Mouse (Mus musculus) neural tube, embryonic 13.5 days (tissue): ENCODE results near the gene Ptpn1. TPM values are rescaled to one million over a fixed set of nuclear protein-coding genes. Genes with fewer than 3 reads are reported as not detected.

Source experiments
- ATAC-seq: fragments of 200-750 bp; cut with Nextera tagmentation; 2 replicates; pipeline ENCODE4 v1.8.0; 2017; ENCODE audit warnings: low read depth, mild to moderate bottlenecking, moderate TSS enrichment, moderate library complexity
- H3K27ac ChIP-seq: fragments of 300-500 bp; sonication (generic); replicated peaks from 2 replicates; pipeline ENCODE4 v1.5.1; 2015; ENCODE audit warnings: moderate library complexity, mild to moderate bottlenecking, inconsistent platforms
- H3K27me3 ChIP-seq: fragments of 300-500 bp; sonication (generic); 2 replicates; pipeline ENCODE4 v1.6.1; 2015; ENCODE audit warnings: mild to moderate bottlenecking, inconsistent platforms
- H3K36me3 ChIP-seq: fragments of 300-500 bp; sonication (generic); 2 replicates; pipeline ENCODE4 v1.6.1; 2015; ENCODE audit warnings: mild to moderate bottlenecking, inconsistent platforms
- H3K4me1 ChIP-seq: fragments of 300-500 bp; sonication (generic); replicated peaks from 2 replicates; pipeline ENCODE4 v1.6.1; 2015; ENCODE audit warnings: inconsistent platforms
- H3K4me2 ChIP-seq: fragments of 300-500 bp; sonication (generic); 2 replicates; pipeline ENCODE4 v1.6.1; 2015; ENCODE audit warnings: inconsistent platforms, mild to moderate bottlenecking, moderate library complexity
- H3K4me3 ChIP-seq: fragments of 300-500 bp; sonication (generic); 2 replicates; pipeline ENCODE4 v1.5.1; 2015; ENCODE audit warnings: mild to moderate bottlenecking, inconsistent platforms
- H3K9ac ChIP-seq: fragments of 300-500 bp; sonication (generic); 2 replicates; pipeline ENCODE4 v1.6.1; 2015; ENCODE audit warnings: moderate library complexity, mild to moderate bottlenecking, inconsistent platforms
- H3K9me3 ChIP-seq: fragments of 300-500 bp; sonication (generic); 2 replicates; pipeline ENCODE4 v1.6.1; 2016; ENCODE audit warnings: inconsistent platforms
- WGBS: fragments of 180-500 bp; shearing (Covaris S2); methylation state at CpG from one replicate; pipeline ENCODE4 v1.1.7; 2015; 5-methylcytosine and 5-hydroxymethylcytosine counted together
- polyA plus RNA-seq: library from polyadenylated mRNA; unstranded; fragments of >200 nt; fragmentation: Nextera tagmentation; extraction: Ambion mirVana; gene quantifications from 2 replicates; pipeline ENCODE4 v1.2.1, GENCODE M21; 2015

Gene Ptpn1
- polyA plus RNA-seq: 110 and 113 TPM in 2 replicates

- under 1% methylated on average over 88 of the region's 99 CpGs for WGBS
- peak within 1 kb of the TSS; percentile 75 for H3K27ac ChIP-seq
- H3K4me2 ChIP-seq: peak within 1 kb of the TSS; percentile 77
- H3K36me3 ChIP-seq: no peaks in the 10 kb centered on the region
- ATAC-seq: peak; percentile 96
- no peaks in the 10 kb centered on the region for H3K9me3 ChIP-seq
- H3K4me1 ChIP-seq: peaks cover 45% of the 10 kb centered on the region
- H3K27me3 ChIP-seq: no peaks in the 10 kb centered on the region
- peak within 1 kb of the TSS; percentile 95 for H3K9ac ChIP-seq
- peak within 1 kb of the TSS; percentile 81 for H3K4me3 ChIP-seq
Observed at GRCm38 (mm10) chr2:167931985-167932726, at the start of gene Ptpn1. TSS of gene Ptpn1 (plus strand) at chr2:167932057.

- Histone ChIP-seq H3K9me3 (no peaks in the 10 kb centered on the region), H3K4me3 (no peak overlapping the region), H3K9ac (no peak overlapping the region), H3K27me3 (peaks cover 18% of the 10 kb centered on the region), H3K27ac (no peak overlapping the region), H3K4me2 (no peak overlapping the region), H3K4me1 (peaks cover 8% of the 10 kb centered on the region; the same call in 1 of the 2 replicates), H3K36me3 (no peaks in the 10 kb centered on the region)
- WGBS: 70% methylated on average over 7 of the region's 7 CpGs
- no peak for ATAC-seq
Observed at GRCm38 (mm10) chr2:167886485-167886884, 45.4 kb upstream of the Ptpn1 start.

- WGBS: 10% methylated on average over 22 of the region's 22 CpGs
- H3K27ac ChIP-seq: no peak overlapping the region
Observed at GRCm38 (mm10) chr2:167887516-167888347, 44.1 kb upstream of the Ptpn1 start.

GRCm38 (mm10) chr2:167888834-167889233, 43.0 kb upstream of the Ptpn1 start:
- no peak for ATAC-seq
- Histone ChIP-seq H3K9ac (no peak overlapping the region), H3K4me1 (peaks cover 8% of the 10 kb centered on the region; the same call in 1 of the 2 replicates), H3K4me2 (no peak overlapping the region), H3K9me3 (no peaks in the 10 kb centered on the region), H3K4me3 (no peak overlapping the region), H3K27me3 (peaks cover 24% of the 10 kb centered on the region), H3K36me3 (no peaks in the 10 kb centered on the region), H3K27ac (no peak overlapping the region)
- WGBS: 70% methylated on average over 6 of the region's 6 CpGs

More at GRCm38 (mm10) chr2:167887516-167888347, 44.1 kb upstream of the Ptpn1 start:
- Histone ChIP-seq H3K9ac (peak overlapping the region; percentile 9; the same call in 1 of the 2 replicates), H3K9me3 (no peaks in the 10 kb centered on the region), H3K27me3 (peaks cover 18% of the 10 kb centered on the region), H3K4me3 (peak overlapping the region; percentile 25), H3K36me3 (no peaks in the 10 kb centered on the region), H3K4me1 (peaks cover 8% of the 10 kb centered on the region; the same call in 1 of the 2 replicates), H3K4me2 (peak overlapping the region; percentile 51)
- no peak for ATAC-seq

GRCm38 (mm10) chr2:167889886-167890285, 42.0 kb upstream of the Ptpn1 start:
- Histone ChIP-seq H3K27me3 (peaks cover 28% of the 10 kb centered on the region), H3K9ac (no peak overlapping the region), H3K4me3 (no peak overlapping the region), H3K4me2 (no peak overlapping the region), H3K27ac (no peak overlapping the region), H3K9me3 (no peaks in the 10 kb centered on the region), H3K36me3 (no peaks in the 10 kb centered on the region), H3K4me1 (peaks cover 8% of the 10 kb centered on the region; the same call in 1 of the 2 replicates)
- WGBS: 50% methylated on average over 4 of the region's 4 CpGs
- ATAC-seq: no peak

- 13% methylated on average over 9 of the region's 9 CpGs for WGBS
- H3K4me3 ChIP-seq: no peak overlapping the region
- no peak overlapping the region for H3K4me2 ChIP-seq
- no peak for ATAC-seq
- H3K9me3 ChIP-seq: no peaks in the 10 kb centered on the region
- no peaks in the 10 kb centered on the region for H3K36me3 ChIP-seq
- no peak overlapping the region for H3K9ac ChIP-seq
- peaks cover 34% of the 10 kb centered on the region for H3K27me3 ChIP-seq
- peaks cover 12% of the 10 kb centered on the region; the same call in 1 of the 2 replicates for H3K4me1 ChIP-seq
- no peak overlapping the region for H3K27ac ChIP-seq
Observed at GRCm38 (mm10) chr2:167891908-167892307, 39.9 kb upstream of the Ptpn1 start.

- no peaks in the 10 kb centered on the region for H3K9me3 ChIP-seq
- 68% methylated on average over 10 of the region's 10 CpGs for WGBS
- no peak overlapping the region for H3K4me2 ChIP-seq
- H3K36me3 ChIP-seq: no peaks in the 10 kb centered on the region
- no peak overlapping the region for H3K27ac ChIP-seq
- H3K4me1 ChIP-seq: peaks cover 3% of the 10 kb centered on the region; the same call in 1 of the 2 replicates
- H3K27me3 ChIP-seq: peaks cover 30% of the 10 kb centered on the region
- no peak overlapping the region for H3K9ac ChIP-seq
- no peak overlapping the region for H3K4me3 ChIP-seq
- ATAC-seq: no peak
Observed at GRCm38 (mm10) chr2:167893680-167894079, 38.2 kb upstream of the Ptpn1 start.

GRCm38 (mm10) chr2:167894948-167895372, 36.9 kb upstream of the Ptpn1 start:
- Histone ChIP-seq H3K4me3 (0 out of 2 replicates have a peak overlapping the region, but pooled peaks have one; percentile 13), H3K36me3 (no peaks in the 10 kb centered on the region), H3K9me3 (no peaks in the 10 kb centered on the region), H3K4me1 (peaks cover 6% of the 10 kb centered on the region), H3K27ac (no peak overlapping the region), H3K9ac (no peak overlapping the region), H3K4me2 (peak overlapping the region; percentile 46), H3K27me3 (peaks cover 30% of the 10 kb centered on the region)
- 2% methylated on average over 30 of the region's 30 CpGs for WGBS
- ATAC-seq: peak; percentile 73

- H3K27ac ChIP-seq: no peak overlapping the region
- no peak overlapping the region for H3K9ac ChIP-seq
- H3K36me3 ChIP-seq: no peaks in the 10 kb centered on the region
- H3K4me3 ChIP-seq: no peak overlapping the region
- peaks cover 33% of the 10 kb centered on the region for H3K27me3 ChIP-seq
- no peak for ATAC-seq
- H3K4me1 ChIP-seq: peaks cover 9% of the 10 kb centered on the region
- H3K9me3 ChIP-seq: no peaks in the 10 kb centered on the region
- 72% methylated on average over 8 of the region's 8 CpGs for WGBS
- no peak overlapping the region for H3K4me2 ChIP-seq
Observed at GRCm38 (mm10) chr2:167897896-167898295, 34.0 kb upstream of the Ptpn1 start.

- Histone ChIP-seq H3K9me3 (no peaks in the 10 kb centered on the region), H3K27me3 (peaks cover 21% of the 10 kb centered on the region), H3K27ac (no peak overlapping the region), H3K4me1 (peaks cover 9% of the 10 kb centered on the region), H3K36me3 (no peaks in the 10 kb centered on the region), H3K4me2 (peak overlapping the region; percentile 13; the same call in 1 of the 2 replicates), H3K9ac (0 out of 2 replicates have a peak overlapping the region, but pooled peaks have one; percentile 12), H3K4me3 (no peak overlapping the region)
- WGBS: 37% methylated on average over 16 of the region's 16 CpGs
- no peak for ATAC-seq
Observed at GRCm38 (mm10) chr2:167899989-167900421, 31.9 kb upstream of the Ptpn1 start.

- Histone ChIP-seq H3K4me2 (no peak overlapping the region), H3K27ac (no peak overlapping the region), H3K27me3 (peaks cover 8% of the 10 kb centered on the region; the same call in 1 of the 2 replicates), H3K36me3 (no peaks in the 10 kb centered on the region), H3K4me3 (no peak overlapping the region), H3K9me3 (no peaks in the 10 kb centered on the region), H3K9ac (no peak overlapping the region), H3K4me1 (peaks cover 6% of the 10 kb centered on the region)
- 73% methylated on average over 9 of the region's 9 CpGs for WGBS
- no peak for ATAC-seq
Observed at GRCm38 (mm10) chr2:167902116-167902703, 29.6 kb upstream of the Ptpn1 start.
